Mouse (Mus musculus) macrophage (primary cell): Measurements from ENCODE around the gene Syn3. TPM values are rescaled to one million over a fixed set of nuclear protein-coding genes. Genes with fewer than 3 reads are reported as not detected.

Source experiments
- H3K27ac ChIP-seq: fragments of 350-480 bp; formaldehyde crosslinking; 2 replicates; pipeline ENCODE4 v1.9.0; 2021
- H3K36me3 ChIP-seq: fragments of 350-480 bp; formaldehyde crosslinking; 2 replicates; pipeline ENCODE4 v1.9.0; 2021; ENCODE audit errors: inconsistent target
- H3K4me3 ChIP-seq: fragments of 350-480 bp; formaldehyde crosslinking; 2 replicates; pipeline ENCODE4 v1.9.0; 2021; ENCODE audit errors: inconsistent target
- H3K79me2 ChIP-seq: fragments of 350-480 bp; formaldehyde crosslinking; 2 replicates; pipeline ENCODE4 v1.9.0; 2021; ENCODE audit errors: inconsistent target
- WGBS: methylation state at CpG from one replicate; pipeline ENCODE4 v1.1.7; 2026; ENCODE audit warnings: inconsistent platforms; ENCODE audit not compliant: missing documents; 5-methylcytosine and 5-hydroxymethylcytosine counted together
- polyA plus RNA-seq: library from polyadenylated mRNA; stranded (reverse); fragments of 250-400 nt; gene quantifications from 3 replicates; pipeline ENCODE4 v1.2.4, GENCODE M21; 2018; ENCODE audit warnings: inconsistent platforms

Syn3 gene
- polyA plus RNA-seq, 1 experiment from 2014 or later: 0.07 TPM

- WGBS: 42% methylated on average over 6 of the region's 6 CpGs
- no peaks in the 10 kb centered on the region for H3K36me3 ChIP-seq
- H3K79me2 ChIP-seq: no peaks in the 10 kb centered on the region
- no peak overlapping the region for H3K4me3 ChIP-seq
- no peak overlapping the region for H3K27ac ChIP-seq
Measured at GRCm38 (mm10) chr10:86410868-86411267, 87.8 kb downstream of the Syn3 start.

DNA sequence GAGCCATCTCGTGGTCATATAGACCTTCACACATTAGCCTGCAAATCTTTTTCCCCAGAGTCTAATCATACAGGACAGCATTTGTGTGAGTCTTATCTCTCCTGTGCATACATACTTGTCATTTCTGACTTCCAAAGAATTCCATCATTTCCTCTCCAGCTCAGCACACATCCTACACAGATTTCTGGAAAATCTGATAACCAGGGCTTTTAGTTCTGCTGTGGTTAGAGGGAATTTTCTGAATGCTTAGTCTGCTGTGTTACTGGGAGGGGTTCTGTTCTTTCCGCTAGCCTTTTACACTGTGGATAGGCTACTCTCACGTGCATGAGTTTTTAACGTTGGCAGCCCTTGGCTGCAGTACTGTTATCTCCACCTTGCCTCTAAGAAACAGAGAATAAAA, 91.7 kb downstream of the Syn3 start:
- Histone ChIP-seq H3K79me2 (no peaks in the 10 kb centered on the region), H3K4me3 (no peak overlapping the region), H3K27ac (no peak overlapping the region), H3K36me3 (no peaks in the 10 kb centered on the region)
- WGBS: 73% methylated on average over 4 of the region's 4 CpGs

DNA sequence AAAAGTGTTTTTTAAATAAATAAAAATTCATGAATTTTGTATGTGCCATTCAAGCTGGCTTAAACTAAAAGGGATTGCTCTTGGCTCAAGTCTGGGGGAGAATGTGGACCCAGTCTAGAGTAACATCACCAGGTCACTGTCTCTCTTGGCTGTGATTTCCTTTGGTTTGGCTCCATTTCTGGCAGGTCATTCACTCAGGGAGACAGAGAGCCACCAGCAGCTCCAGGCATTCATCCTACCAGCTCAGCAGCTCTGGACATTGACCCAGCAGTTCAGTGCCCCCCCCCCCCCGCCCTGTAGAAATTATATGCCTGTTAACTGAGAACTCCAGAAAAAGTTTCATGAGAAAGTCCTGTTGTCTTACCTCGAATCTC, 100.4 kb downstream of the Syn3 start:
- H3K4me3 ChIP-seq: no peak overlapping the region
- 73% methylated on average over 2 of the region's 2 CpGs for WGBS
- no peak overlapping the region for H3K27ac ChIP-seq
- H3K36me3 ChIP-seq: no peaks in the 10 kb centered on the region
- no peaks in the 10 kb centered on the region for H3K79me2 ChIP-seq

GRCm38 (mm10) chr10:86397577-86398346, 100.9 kb downstream of the Syn3 start:
- no peaks in the 10 kb centered on the region for H3K79me2 ChIP-seq
- H3K36me3 ChIP-seq: no peaks in the 10 kb centered on the region
- H3K4me3 ChIP-seq: no peak overlapping the region
- no peak overlapping the region for H3K27ac ChIP-seq
- 87% methylated on average over 4 of the region's 4 CpGs for WGBS

GRCm38 (mm10) chr10:86392399-86392798, 106.3 kb downstream of the Syn3 start:
- Histone ChIP-seq H3K27ac (no peak overlapping the region), H3K79me2 (no peaks in the 10 kb centered on the region), H3K36me3 (no peaks in the 10 kb centered on the region), H3K4me3 (no peak overlapping the region)
- WGBS: 96% methylated on average over 3 of the region's 3 CpGs

DNA sequence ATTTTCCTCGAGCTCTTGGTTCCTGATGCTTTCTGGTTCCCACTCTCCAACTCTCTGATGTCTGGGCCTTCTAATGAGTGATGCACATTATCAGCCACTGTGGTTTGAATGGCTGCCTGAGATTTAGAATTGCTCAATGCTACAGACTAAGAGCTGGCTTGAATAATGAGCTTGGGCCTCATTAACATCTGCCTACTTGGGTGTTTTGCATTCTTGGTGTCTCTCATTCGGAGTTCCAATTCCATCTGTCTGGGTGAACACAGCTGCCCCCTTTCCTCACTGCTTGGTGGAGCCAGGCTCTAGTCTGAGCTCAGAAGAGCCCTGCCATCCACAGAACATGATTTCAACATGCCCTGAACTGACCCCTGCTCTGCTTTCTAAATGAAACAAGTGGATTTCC, 108.8 kb downstream of the Syn3 start:
- 66% methylated on average over 2 of the region's 2 CpGs for WGBS
- H3K36me3 ChIP-seq: no peaks in the 10 kb centered on the region
- no peak overlapping the region for H3K4me3 ChIP-seq
- H3K27ac ChIP-seq: no peak overlapping the region
- H3K79me2 ChIP-seq: no peaks in the 10 kb centered on the region

GRCm38 (mm10) chr10:86389357-86389756, 109.3 kb downstream of the Syn3 start:
- no peak overlapping the region for H3K27ac ChIP-seq
- no peak overlapping the region for H3K4me3 ChIP-seq
- 92% methylated on average over 3 of the region's 3 CpGs for WGBS

DNA sequence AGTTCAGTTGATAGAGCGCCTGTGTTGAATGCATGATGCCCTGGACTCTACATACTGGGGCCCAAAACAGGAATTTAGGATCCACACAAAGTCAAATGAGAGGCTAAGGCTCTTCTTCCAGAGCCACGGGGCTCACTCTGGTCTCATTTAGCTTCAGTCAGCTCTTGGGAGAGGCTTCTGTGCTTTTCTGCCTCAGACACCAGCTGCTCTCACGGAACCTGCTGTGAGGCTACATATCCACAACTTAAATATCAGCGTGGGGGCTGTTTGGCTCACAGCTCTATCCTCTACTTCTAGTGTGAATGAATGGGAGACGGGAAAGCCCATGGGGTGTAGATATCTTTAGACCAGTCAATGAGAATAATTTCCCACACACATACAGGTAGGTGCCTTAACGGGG, 109.9 kb downstream of the Syn3 start:
- Histone ChIP-seq H3K79me2 (no peaks in the 10 kb centered on the region), H3K36me3 (no peaks in the 10 kb centered on the region), H3K4me3 (no peak overlapping the region), H3K27ac (no peak overlapping the region)
- 92% methylated on average over 6 of the region's 6 CpGs for WGBS

More at GRCm38 (mm10) chr10:86389357-86389756, 109.3 kb downstream of the Syn3 start:
- Histone ChIP-seq H3K79me2 (no peaks in the 10 kb centered on the region), H3K36me3 (no peaks in the 10 kb centered on the region)

DNA sequence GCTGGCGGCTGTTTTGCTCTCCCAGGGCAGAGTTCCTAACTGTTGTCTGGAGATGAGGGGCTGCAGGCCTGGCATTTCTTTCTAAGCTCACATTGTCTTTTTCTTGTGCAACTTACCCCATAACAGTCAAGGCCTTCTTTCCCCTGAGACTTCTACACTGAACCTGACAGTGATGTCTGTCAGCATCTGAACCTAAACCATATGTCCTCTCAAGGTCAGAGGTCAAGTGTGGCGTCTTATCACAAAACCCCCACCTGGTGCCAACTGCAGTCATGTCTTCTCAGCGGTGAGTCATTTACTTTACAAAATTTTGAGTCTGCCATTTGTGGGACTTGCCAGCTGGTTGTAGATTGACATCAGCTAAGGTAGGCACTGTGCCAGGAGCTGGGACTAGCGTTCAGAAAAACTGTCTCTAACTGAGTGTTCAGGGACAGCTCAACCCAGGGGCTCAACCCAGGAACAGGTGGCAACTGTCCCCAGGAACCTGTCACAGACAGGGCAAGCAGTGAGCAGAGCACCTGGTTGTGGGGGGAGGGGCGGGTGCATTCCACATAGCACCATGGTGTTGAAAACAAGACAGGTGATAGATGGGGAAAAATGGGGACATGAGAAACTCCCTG, 110.8 kb downstream of the Syn3 start:
- H3K79me2 ChIP-seq: no peaks in the 10 kb centered on the region
- H3K36me3 ChIP-seq: no peaks in the 10 kb centered on the region
- 85% methylated on average over 5 of the region's 5 CpGs for WGBS

GRCm38 (mm10) chr10:86386232-86386631, 112.5 kb downstream of the Syn3 start:
- 90% methylated on average over 4 of the region's 4 CpGs for WGBS
- H3K79me2 ChIP-seq: no peaks in the 10 kb centered on the region
- H3K27ac ChIP-seq: no peak overlapping the region
- H3K4me3 ChIP-seq: no peak overlapping the region
- no peaks in the 10 kb centered on the region for H3K36me3 ChIP-seq

More for the DNA sequence above, 110.8 kb downstream of the Syn3 start:
- Histone ChIP-seq H3K27ac (no peak overlapping the region), H3K4me3 (no peak overlapping the region)

DNA sequence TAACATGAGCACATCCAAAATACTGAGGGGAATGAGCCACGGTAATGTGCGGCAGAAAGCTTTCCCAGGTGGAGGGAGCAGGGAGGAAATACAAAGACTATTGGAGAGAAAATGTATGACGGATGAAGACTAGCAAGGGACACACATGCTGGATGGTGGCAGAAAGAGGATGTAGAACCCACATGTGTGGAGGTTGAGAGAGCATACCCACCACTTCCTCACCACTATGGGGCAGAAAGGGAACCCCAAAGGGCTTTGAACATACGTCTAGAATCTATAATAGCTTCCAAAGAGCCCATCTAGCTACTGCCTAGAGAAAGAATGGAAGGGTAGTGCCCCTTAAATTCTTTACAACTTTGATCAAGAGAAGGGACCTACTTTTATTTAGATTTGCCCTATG, 113.0 kb downstream of the Syn3 start:
- H3K79me2 ChIP-seq: no peaks in the 10 kb centered on the region
- H3K27ac ChIP-seq: no peak overlapping the region
- H3K4me3 ChIP-seq: no peak overlapping the region
- no peaks in the 10 kb centered on the region for H3K36me3 ChIP-seq
- WGBS: 7% methylated on average over 4 of the region's 4 CpGs

DNA sequence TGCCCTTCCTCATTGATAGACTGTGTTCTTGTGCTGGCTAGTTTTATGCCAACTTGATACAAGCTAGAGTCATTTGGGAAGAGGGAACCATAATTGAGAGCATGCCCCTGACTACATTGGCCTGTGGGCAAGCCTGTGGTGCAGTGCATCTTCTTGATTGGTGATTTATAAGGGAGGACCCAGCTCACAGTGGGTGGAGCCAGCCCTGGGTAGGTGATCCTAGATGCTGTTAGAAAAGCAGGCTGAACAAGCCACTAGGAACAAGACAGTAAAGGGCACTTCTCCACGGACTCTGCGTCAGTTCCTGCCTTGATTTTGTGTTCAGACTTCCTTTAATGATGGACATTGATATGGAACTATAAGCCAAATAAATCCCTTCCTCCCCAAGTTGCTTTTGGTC, 114.0 kb downstream of the Syn3 start:
- Histone ChIP-seq H3K4me3 (no peak overlapping the region), H3K79me2 (no peaks in the 10 kb centered on the region), H3K27ac (no peak overlapping the region), H3K36me3 (no peaks in the 10 kb centered on the region)
- WGBS: 84% methylated on average over 2 of the region's 2 CpGs

DNA sequence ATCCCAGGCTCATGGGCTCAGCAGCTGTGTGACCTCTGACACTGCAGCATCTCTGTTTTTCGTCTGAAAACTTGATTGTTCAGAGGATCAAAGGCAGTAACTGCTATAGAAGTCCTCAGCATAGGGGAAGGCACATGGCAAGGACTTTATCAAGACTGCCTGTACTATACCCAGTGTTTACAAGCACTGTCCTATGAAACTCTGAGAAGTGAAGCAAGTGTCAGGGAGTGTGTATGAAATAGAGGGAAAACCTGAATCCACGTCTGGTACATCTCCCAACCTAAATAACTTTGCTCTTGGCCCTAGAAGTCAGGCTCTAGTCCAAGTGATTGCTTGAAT, 116.8 kb downstream of the Syn3 start:
- no peaks in the 10 kb centered on the region for H3K36me3 ChIP-seq
- no peak overlapping the region for H3K27ac ChIP-seq
- 88% methylated on average over 2 of the region's 2 CpGs for WGBS
- no peaks in the 10 kb centered on the region for H3K79me2 ChIP-seq
- no peak overlapping the region for H3K4me3 ChIP-seq

DNA sequence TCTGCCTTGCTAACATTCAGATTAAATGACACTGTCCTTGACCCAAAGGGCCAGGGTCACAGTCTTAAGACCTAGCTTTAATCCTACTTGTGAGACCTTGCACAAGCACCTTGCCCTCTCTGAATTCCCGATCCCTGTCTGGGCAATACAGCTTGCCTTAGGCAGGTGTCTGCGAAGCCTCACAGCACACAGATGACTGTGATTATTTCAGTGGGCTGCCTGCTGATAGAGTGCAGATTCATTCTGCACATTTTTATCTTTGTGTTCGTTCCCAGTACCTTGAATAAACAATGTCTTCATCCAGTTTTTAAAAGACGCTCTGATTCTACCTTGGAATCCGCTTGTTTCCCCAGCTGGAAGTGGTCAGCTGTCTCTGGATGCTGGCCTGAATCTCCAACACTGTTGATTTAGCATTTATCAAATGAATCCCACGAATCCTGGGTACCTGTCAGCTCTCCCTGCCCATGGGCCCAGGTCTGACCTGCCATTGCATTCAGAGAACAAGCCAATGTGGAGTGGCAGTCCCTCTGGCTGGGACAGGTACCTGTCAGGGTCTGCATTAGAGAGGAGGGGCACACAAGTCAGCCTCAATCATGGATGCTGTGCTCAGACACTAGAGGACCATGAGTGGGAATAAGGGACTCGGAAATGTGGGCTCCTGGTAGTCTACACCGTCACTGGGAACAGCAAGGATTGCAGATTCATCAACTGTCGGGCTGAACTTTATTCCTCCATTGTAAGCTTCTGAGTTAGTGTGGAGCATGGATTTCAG, 117.4 kb downstream of the Syn3 start:
- H3K27ac ChIP-seq: no peak overlapping the region
- no peaks in the 10 kb centered on the region for H3K36me3 ChIP-seq
- WGBS: 95% methylated on average over 9 of the region's 9 CpGs
- H3K79me2 ChIP-seq: no peaks in the 10 kb centered on the region
- no peak overlapping the region for H3K4me3 ChIP-seq

GRCm38 (mm10) chr10:86380626-86381025, 118.1 kb downstream of the Syn3 start:
- WGBS: 86% methylated on average over 2 of the region's 2 CpGs
- H3K4me3 ChIP-seq: no peak overlapping the region
- no peaks in the 10 kb centered on the region for H3K36me3 ChIP-seq
- no peak overlapping the region for H3K27ac ChIP-seq
- H3K79me2 ChIP-seq: no peaks in the 10 kb centered on the region
